Mouse (Mus musculus) gonadal fat pad, adult 2 months (tissue): ENCODE results near the gene Bach2. TPM values are rescaled to one million over a fixed set of nuclear protein-coding genes. Genes with fewer than 3 reads are reported as not detected.

Experiments used
- DNase-seq: peaks from one replicate; pipeline ENCODE4 v3.0.0-alpha.2; 2012; ENCODE audit warnings: low read depth
- polyA plus RNA-seq: library from polyadenylated mRNA; depleted of rRNA; stranded (reverse); fragments of >200 nt; gene quantifications from 2 replicates; pipeline ENCODE4 v1.2.3, GENCODE M21; 2012

Gene Bach2
- polyA plus RNA-seq, 1 experiment: 1.7 TPM

- DNase-seq: no peak
Observed at GRCm38 (mm10) chr4:32330584-32331314, 92.1 kb downstream of the Bach2 start.

DNA sequence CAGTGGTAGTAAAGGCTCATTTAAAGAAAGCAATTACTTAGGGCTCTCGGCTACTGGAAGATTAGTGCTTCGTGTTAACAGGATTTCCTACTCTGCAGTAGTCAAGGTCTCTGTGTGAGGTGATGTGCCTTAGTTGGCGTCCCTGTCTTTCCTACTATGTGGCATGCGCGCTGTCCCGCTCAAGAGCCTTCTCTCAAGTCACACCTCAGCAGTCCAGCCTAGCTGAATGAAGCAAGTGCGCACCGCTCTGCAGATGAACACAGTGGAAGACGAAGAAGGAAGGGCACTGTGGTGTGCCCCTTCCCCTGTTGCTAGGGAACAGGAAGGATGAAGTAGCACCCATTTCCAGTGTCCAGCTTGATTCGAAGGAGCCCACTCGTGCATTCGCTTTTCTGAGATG lies 93.4 kb downstream of the Bach2 start:
- no peak for DNase-seq

DNA sequence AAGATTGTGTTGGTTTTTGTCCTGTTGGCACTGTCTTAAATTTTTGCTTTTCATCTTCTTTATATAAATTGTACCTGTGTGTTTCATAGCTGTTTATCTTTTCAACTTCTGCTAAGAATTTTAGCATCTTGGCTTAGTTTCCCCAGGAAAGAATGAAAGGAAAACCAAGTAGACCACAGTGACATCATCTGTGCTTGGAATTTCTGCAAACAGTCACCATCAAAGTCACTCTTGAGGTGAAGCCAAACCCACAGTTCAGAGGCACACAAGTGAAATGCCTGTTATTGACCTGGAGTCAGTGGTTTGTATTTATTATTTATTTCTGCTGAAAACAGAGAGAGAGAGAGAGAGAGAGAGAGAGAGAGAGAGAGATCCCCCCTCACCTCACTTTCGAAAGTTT lies 95.5 kb downstream of the Bach2 start:
- DNase-seq: no peak

DNA sequence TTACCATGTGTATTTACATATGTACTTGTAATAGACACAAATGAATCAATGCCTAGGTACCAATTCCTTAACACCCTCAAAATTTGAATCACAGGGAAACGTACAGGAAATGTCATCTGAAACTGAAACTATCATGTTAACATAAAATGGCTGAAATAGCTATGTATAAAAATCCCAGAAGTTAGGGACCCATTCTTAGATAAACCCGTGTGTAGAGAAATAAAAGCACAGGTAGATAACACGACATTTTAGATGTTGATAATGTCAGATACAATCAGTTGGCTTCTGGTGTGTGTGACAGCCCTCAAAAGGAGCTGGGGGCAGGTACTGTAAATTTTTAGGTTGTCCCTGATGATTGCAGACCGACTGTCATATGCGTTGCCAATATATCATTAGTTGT lies 96.2 kb downstream of the Bach2 start:
- DNase-seq: no peak

DNA sequence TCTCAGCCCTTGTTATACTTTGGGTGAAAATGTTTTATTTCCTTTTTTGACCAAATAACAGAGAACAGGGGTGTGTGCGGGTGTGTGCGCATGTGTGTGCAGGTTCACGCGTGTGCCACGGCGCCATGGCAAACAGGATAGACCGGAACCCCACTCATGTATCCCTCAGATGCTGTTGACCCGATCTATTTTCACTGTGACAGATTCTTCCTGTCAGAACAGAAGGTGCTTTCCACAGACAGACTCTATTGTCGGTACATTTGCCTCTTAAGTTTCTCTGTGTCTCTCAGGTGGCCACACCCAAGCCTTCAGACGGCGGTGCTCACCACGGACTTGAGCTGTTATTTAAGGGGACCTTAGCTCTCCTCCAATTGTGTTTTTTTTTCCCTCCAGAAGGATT lies 97.1 kb downstream of the Bach2 start:
- DNase-seq: no peak

GRCm38 (mm10) chr4:32336642-32337041 lies 98.0 kb downstream of the Bach2 start:
- no peak for DNase-seq

DNA sequence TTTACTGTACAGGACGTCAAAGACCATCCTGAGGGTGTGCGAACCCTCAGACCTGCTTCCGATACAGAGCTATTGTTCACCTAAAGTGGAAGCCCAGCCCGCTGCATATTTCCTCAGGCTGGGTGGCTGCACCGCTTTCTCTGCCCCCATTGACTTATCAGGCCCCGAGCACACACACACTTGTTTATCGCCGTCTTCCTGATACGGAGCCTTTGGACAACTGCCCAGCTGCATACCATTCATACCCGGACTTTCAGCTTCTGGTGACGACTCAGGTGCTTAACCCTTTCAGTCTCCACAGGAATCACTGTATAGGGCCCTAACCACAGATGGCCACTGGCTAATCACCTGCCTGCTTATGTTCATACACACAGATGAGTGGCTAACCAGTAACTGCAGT lies 99.0 kb downstream of the Bach2 start:
- DNase-seq: no peak

DNA sequence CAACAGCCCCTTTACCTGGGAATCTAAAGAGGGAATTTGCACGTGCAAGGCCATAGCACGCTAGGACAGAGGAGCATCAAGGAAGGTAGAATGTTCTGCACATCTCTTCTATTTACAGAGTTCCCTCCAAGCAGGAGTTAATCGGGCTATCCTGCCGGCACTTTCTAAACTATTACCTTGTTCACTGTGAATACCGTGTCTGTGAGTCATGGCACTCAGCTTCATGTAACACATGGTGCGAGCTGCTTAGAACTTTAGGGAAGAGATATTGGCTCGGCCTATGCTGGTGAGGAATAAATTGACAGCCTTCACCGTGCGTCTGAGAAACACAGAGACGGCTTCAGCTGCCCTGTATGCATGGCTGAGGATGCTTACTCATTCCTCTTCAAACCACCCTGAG lies 99.8 kb downstream of the Bach2 start:
- DNase-seq: no peak

- DNase-seq: no peak
Observed at GRCm38 (mm10) chr4:32340844-32341243, 102.2 kb downstream of the Bach2 start.

- no peak for DNase-seq
Observed at GRCm38 (mm10) chr4:32342269-32342668, 103.7 kb downstream of the Bach2 start.

- DNase-seq: no peak
Observed at GRCm38 (mm10) chr4:32343256-32344165, 104.9 kb downstream of the Bach2 start.

GRCm38 (mm10) chr4:32344276-32344675 lies 105.7 kb downstream of the Bach2 start:
- DNase-seq: no peak

- DNase-seq: no peak
Observed at GRCm38 (mm10) chr4:32347202-32347601, 108.6 kb downstream of the Bach2 start.

DNA sequence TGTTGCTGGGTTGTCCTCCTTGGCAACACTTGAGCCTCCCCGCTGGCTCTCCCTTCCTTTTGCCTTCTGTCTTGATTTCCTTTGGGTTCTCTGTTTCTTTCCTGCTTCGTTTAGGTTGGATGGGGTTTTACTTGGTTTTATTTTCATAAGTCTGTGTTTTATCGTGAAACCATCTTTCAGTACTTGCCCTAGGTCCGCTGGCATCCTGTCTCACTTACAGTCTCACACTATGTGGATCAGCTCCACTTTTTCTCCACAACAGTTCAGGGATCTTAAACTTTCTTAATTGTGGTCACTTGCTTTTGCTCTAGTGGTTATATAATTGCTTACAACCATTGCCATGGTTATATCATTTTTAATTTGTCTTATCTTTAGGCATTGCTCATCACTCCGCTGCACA lies 109.1 kb downstream of the Bach2 start:
- no peak for DNase-seq

DNA sequence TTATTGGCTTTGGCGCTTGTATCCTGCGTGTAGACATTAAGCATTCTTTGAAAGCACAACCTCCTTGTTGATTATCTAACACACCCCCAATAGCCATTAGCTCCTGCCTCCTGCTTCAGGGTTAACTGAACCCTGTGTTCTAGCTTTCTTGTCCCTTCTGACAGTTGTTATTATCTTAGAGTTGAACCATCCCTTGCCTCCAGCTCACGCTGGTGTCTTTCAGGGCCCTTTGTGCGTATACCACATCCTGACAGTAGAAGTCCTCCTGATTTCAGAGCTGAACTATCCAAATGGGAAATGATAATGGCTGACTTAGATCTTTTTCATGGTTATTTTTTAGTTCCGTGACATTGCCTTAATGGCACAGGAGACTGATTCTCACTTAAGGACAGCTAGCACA lies 110.8 kb downstream of the Bach2 start:
- no peak for DNase-seq

GRCm38 (mm10) chr4:32351236-32351635 lies 112.6 kb downstream of the Bach2 start:
- DNase-seq: no peak

- DNase-seq: no peak
Observed at GRCm38 (mm10) chr4:32351661-32352246, 113.2 kb downstream of the Bach2 start.

- DNase-seq: no peak
Observed at GRCm38 (mm10) chr4:32352442-32352841, 113.8 kb downstream of the Bach2 start.

GRCm38 (mm10) chr4:32352842-32353241 lies 114.2 kb downstream of the Bach2 start:
- DNase-seq: no peak

DNA sequence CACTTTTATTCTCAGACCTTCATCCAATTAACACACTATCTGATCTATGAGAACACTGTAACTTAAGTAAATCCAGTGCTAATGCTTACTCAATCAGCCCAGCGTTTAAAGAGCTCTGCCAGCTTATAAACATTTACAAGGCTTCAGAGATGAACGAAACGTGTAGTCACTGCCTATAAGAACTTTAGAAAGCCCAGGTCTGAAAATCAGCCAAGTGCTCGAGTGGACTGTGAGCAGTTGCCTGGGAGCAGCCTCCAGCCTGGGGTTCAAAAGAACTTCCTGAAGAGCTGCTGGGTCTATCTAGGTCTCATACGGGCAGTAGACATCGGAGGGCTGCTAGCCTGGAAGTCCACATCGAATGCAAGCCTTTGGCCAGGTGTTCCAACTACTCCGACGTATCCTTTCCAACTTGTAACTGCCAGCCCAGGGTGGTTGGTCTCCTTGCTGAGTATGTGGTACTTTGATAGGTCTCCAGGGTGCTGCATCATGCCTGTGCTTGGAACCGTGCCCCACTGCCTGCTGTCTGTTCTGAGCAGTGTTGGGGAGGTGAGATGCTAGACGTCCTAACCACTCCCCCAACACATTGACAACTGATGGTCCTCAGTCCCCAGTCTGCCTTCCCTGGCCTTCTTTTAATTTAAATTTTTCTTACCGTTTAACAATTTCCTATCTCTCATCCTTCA lies 117.5 kb downstream of the Bach2 start:
- no peak for DNase-seq

GRCm38 (mm10) chr4:32357996-32358600 lies 119.5 kb downstream of the Bach2 start:
- DNase-seq: no peak
